Mouse (Mus musculus): ENCODE data around the gene Sez6l2. TPM values are rescaled to one million over a fixed set of nuclear protein-coding genes. Genes with fewer than 3 reads are reported as not detected.

Sez6l2 gene
- polyA plus RNA-seq, 1 experiment from 2014 or later, result 50.5 TPM

DNA sequence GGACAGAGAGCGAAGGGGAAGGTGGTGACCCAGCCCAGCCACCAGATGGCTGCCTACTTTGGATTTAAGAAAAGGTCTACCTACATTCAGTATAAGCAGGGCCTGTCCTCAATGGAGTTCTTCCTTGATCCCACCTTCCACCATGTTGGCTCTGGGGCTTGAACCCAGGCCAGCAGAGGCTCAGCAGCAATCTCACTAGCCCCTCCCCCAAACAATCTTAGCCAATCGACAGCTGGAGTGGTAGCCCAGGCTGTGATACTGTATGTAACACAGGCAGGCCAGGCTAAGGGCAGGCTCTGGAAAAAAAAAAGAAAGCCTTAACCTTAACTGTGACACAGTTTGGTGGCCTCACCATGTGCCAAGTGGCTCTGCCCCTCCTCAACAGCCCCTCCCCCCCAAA lies 61.4 kb downstream of the Sez6l2 start:
- WGBS, result 79% methylated on average over 2 of the region's 2 CpGs
- no peaks in the 10 kb centered on the region for H3K9me3 ChIP-seq
- no peak for ATAC-seq (replicated peaks)

DNA sequence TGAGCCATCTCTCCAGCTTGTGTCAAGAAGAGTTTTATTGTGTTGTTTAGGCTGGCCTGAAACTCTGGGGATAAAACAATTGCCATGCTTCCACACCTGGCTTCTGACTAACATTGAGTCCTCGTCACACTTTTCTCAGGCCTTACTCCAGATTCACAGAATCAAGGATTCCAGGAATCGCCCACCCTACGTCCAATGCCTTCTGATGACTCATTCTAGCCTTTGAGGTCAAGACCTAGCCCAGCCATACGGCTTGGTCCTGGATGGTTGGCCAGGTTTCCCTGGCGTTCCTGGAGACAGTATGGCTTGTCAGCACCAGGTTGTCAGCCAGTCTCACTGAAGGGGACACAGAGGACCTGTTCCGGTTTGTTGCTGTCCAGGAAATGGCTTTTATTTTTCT lies 62.0 kb downstream of the Sez6l2 start:
- H3K4me3 ChIP-seq, result no peak overlapping the region
- no peak overlapping the region for H3K9ac ChIP-seq
- no peak for ATAC-seq (replicated peaks)
- no peak overlapping the region for H3K4me2 ChIP-seq
- H3K9me3 ChIP-seq, result no peaks in the 10 kb centered on the region
- H3K36me3 ChIP-seq (replicated peaks), result peaks cover 12% of the 10 kb centered on the region; the same call in 1 of the 2 replicates
- H3K27me3 ChIP-seq (replicated peaks), result no peaks in the 10 kb centered on the region
- peaks cover 29% of the 10 kb centered on the region for H3K4me1 ChIP-seq
- 90% methylated on average over 6 of the region's 6 CpGs for WGBS
- no peak overlapping the region for H3K27ac ChIP-seq

More for the DNA sequence above, 61.4 kb downstream of the Sez6l2 start:
- Histone ChIP-seq H3K9ac (no peak overlapping the region), H3K4me3 (no peak overlapping the region), H3K36me3 (replicated peaks) (peaks cover 12% of the 10 kb centered on the region; the same call in 1 of the 2 replicates), H3K27ac (no peak overlapping the region), H3K27me3 (replicated peaks) (no peaks in the 10 kb centered on the region), H3K4me2 (no peak overlapping the region), H3K4me1 (peaks cover 28% of the 10 kb centered on the region)

DNA sequence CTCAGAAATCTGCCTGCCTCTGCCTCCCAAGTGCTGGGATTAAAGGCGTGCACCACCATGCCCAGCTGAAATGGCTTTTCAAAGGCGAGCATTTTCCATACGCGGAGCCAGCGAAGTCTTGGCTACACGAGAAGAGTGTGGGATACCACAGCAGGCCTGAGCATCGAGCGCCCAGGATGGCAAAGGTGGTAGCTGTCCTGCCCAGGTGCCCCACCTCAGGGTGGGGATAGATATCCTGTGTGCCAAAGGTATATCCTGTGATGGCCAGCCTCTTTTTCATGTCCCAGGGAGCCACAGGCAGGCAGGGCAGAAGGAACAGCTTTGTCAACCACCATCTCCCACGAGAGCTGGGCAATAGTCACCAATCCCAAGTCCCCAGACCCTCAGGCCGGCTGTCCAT lies 62.5 kb downstream of the Sez6l2 start:
- Histone ChIP-seq H3K36me3 (replicated peaks) (peaks cover 12% of the 10 kb centered on the region; the same call in 1 of the 2 replicates), H3K9ac (no peak overlapping the region), H3K9me3 (no peaks in the 10 kb centered on the region), H3K27ac (no peak overlapping the region), H3K4me2 (no peak overlapping the region), H3K27me3 (replicated peaks) (no peaks in the 10 kb centered on the region), H3K4me1 (peaks cover 33% of the 10 kb centered on the region), H3K4me3 (no peak overlapping the region)
- WGBS, result 95% methylated on average over 10 of the region's 10 CpGs
- no peak for ATAC-seq (replicated peaks)

DNA sequence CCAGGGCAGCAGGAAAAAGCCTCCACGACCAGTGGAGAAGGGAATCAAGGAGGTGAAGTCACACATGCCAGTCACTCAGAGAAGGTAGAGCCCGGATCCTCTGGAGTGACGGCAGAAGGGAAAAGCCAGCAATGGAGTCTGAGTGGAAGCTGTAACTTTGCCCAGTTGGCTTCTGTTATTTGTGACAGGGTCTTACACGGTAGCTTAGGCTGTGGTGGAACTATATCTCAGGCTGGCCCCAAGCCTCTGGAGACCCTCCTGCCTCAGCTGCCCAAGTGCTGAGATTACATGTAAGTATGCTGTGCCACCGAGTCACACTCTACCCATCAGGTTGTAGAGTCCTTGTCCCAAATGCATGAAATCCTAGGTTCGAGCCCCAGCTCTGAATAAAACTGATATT lies 63.0 kb downstream of the Sez6l2 start:
- no peaks in the 10 kb centered on the region for H3K9me3 ChIP-seq
- peaks cover 39% of the 10 kb centered on the region for H3K4me1 ChIP-seq
- H3K27me3 ChIP-seq (replicated peaks), result no peaks in the 10 kb centered on the region
- H3K27ac ChIP-seq, result no peak overlapping the region
- no peak for ATAC-seq (replicated peaks)
- H3K9ac ChIP-seq, result no peak overlapping the region
- 95% methylated on average over 6 of the region's 6 CpGs for WGBS
- no peak overlapping the region for H3K4me2 ChIP-seq
- H3K36me3 ChIP-seq (replicated peaks), result peaks cover 12% of the 10 kb centered on the region; the same call in 1 of the 2 replicates
- no peak overlapping the region for H3K4me3 ChIP-seq

DNA sequence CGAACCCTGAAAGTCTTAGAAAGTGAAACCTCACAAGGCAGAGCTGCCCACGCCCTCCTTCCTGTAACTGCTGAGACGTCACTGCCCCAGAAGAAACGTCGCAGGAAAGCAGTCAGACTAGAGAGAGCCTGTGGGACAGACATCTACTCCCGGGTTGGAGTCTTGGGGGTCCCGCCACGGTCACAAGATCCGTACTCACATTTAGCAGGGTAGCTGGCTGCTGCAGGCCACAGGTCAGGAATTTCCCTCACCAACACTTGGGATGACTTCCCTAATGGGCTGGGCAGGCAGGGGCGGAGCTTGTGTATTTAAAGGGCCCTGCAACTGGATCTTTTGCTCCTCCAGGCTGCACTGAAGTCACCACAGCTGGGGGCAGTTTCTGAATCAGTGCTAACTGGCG lies 64.0 kb downstream of the Sez6l2 start, which contains the start of gene Mvp:
Gene Mvp, minus strand, starts transcription at position 302 of the 400 bp plus-strand sequence.
- Histone ChIP-seq H3K4me1 (peaks cover 48% of the 10 kb centered on the region), H3K9me3 (no peaks in the 10 kb centered on the region), H3K4me2 (peak within 1 kb of the TSS; percentile 90), H3K9ac (peak within 1 kb of the TSS; percentile 17; the same call in 1 of the 2 replicates), H3K27ac (0 out of 2 replicates have a peak within 1 kb of the TSS, but pooled peaks have one; percentile 94), H3K27me3 (replicated peaks) (no peaks in the 10 kb centered on the region), H3K36me3 (replicated peaks) (peaks cover 12% of the 10 kb centered on the region; the same call in 1 of the 2 replicates), H3K4me3 (peak within 1 kb of the TSS; percentile 69)
- ATAC-seq (replicated peaks), result no peak
- WGBS, result 78% methylated on average over 11 of the region's 11 CpGs

DNA sequence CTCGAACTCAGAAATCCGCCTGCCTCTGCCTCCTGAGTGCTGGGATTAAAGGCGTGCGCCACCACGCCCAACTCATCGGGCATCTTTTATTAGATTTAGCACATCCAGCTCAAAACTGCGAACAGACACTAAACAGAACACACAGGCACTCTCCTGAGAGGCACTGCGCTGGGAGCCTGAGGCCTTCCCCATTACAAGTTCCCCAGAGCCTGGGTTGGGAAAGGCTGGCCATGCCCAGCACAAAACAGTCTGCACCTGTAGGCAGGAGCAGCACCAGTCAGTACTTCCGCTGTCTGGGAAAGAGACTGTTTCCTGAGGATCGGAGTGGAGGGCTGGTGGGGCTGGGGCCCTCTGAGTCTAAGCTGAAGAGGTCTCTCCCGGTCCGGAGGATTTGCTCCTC lies 64.6 kb downstream of the Sez6l2 start:
- H3K9me3 ChIP-seq, result no peaks in the 10 kb centered on the region
- H3K36me3 ChIP-seq (replicated peaks), result peaks cover 12% of the 10 kb centered on the region; the same call in 1 of the 2 replicates
- H3K4me3 ChIP-seq, result no peak overlapping the region
- no peak overlapping the region for H3K9ac ChIP-seq
- no peak overlapping the region for H3K27ac ChIP-seq
- H3K4me2 ChIP-seq, result peak overlapping the region; percentile 12; the same call in 1 of the 2 replicates
- H3K27me3 ChIP-seq (replicated peaks), result no peaks in the 10 kb centered on the region
- peaks cover 55% of the 10 kb centered on the region for H3K4me1 ChIP-seq
- ATAC-seq (replicated peaks), result no peak
- 95% methylated on average over 12 of the region's 12 CpGs for WGBS

DNA sequence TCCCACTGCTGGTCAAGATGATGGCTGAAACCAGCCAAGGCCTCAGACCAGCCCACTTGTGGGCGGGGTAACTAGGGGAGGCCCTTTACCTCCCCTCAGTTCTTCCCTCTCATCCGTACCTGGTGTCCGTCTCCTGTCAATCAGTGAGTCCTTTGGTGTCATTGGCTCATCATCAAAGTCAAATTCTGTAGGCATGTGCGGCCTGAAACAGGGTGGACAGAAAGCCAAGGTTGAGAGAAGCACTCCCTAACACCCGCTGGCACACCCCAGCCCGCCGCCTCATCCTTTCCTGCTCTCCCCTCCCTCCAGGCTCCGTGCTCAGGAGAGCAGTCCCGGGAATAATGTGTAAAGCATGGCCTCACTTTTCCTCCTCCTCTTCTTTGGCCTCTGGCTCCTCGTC lies 65.7 kb downstream of the Sez6l2 start:
- ATAC-seq (replicated peaks), result peak; percentile 7; the same call in 1 of the 2 replicates
- Histone ChIP-seq H3K9ac (peak overlapping the region; percentile 91), H3K27ac (peak overlapping the region; percentile 94), H3K9me3 (no peaks in the 10 kb centered on the region), H3K4me2 (peak overlapping the region; percentile 90), H3K4me3 (peak overlapping the region; percentile 69), H3K27me3 (replicated peaks) (no peaks in the 10 kb centered on the region), H3K4me1 (peaks cover 66% of the 10 kb centered on the region), H3K36me3 (replicated peaks) (peaks cover 12% of the 10 kb centered on the region; the same call in 1 of the 2 replicates)
- WGBS, result 2% methylated on average over 10 of the region's 10 CpGs

DNA sequence TGATC lies 65.9 kb downstream of the Sez6l2 start, which contains the start of gene Pagr1b:
Gene Pagr1b, minus strand, starts transcription at position 4 of the 5 bp plus-strand sequence.
- peaks cover 68% of the 10 kb centered on the region for H3K4me1 ChIP-seq
- peak within 1 kb of the TSS; percentile 69 for H3K4me3 ChIP-seq
- peak within 1 kb of the TSS; percentile 91 for H3K9ac ChIP-seq
- H3K9me3 ChIP-seq, result no peaks in the 10 kb centered on the region
- no peaks in the 10 kb centered on the region for H3K27me3 ChIP-seq (replicated peaks)
- H3K36me3 ChIP-seq (replicated peaks), result peaks cover 12% of the 10 kb centered on the region; the same call in 1 of the 2 replicates
- no peak for ATAC-seq (replicated peaks)
- H3K4me2 ChIP-seq, result peak within 1 kb of the TSS; percentile 90
- H3K27ac ChIP-seq, result peak within 1 kb of the TSS; percentile 94

DNA sequence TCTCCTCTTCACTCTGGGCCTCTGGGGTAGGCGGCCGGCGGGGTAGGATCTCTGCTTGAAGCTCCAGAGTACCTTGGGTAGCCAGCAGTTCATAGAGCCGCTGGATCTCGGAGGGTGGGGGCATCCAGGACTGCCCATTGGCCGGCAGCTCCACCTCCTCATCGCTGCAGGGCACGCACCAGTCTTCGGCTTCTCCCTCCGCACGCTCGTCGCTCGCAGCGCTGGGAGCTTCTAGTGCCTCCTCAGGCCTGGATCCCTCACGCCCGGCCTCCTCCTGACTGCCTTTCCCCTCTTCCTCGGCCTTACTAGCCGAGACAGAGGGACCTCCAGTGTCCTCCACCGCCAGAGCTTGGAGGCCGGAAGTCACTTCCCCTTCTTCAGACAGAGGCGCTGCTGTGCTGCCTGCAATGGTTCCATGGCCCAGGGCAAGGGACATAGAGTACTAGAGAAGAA lies 66.1 kb downstream of the Sez6l2 start:
- H3K27me3 ChIP-seq (replicated peaks), result no peaks in the 10 kb centered on the region
- H3K4me2 ChIP-seq, result peak overlapping the region; percentile 90
- ATAC-seq (replicated peaks), result peak; percentile 59
- WGBS, result under 1% methylated on average over 22 of the region's 22 CpGs
- H3K4me3 ChIP-seq, result peak overlapping the region; percentile 69
- peak overlapping the region; percentile 94 for H3K27ac ChIP-seq
- H3K9ac ChIP-seq, result peak overlapping the region; percentile 91
- H3K36me3 ChIP-seq (replicated peaks), result peaks cover 12% of the 10 kb centered on the region; the same call in 1 of the 2 replicates
- H3K4me1 ChIP-seq, result peaks cover 70% of the 10 kb centered on the region
- H3K9me3 ChIP-seq, result no peaks in the 10 kb centered on the region

DNA sequence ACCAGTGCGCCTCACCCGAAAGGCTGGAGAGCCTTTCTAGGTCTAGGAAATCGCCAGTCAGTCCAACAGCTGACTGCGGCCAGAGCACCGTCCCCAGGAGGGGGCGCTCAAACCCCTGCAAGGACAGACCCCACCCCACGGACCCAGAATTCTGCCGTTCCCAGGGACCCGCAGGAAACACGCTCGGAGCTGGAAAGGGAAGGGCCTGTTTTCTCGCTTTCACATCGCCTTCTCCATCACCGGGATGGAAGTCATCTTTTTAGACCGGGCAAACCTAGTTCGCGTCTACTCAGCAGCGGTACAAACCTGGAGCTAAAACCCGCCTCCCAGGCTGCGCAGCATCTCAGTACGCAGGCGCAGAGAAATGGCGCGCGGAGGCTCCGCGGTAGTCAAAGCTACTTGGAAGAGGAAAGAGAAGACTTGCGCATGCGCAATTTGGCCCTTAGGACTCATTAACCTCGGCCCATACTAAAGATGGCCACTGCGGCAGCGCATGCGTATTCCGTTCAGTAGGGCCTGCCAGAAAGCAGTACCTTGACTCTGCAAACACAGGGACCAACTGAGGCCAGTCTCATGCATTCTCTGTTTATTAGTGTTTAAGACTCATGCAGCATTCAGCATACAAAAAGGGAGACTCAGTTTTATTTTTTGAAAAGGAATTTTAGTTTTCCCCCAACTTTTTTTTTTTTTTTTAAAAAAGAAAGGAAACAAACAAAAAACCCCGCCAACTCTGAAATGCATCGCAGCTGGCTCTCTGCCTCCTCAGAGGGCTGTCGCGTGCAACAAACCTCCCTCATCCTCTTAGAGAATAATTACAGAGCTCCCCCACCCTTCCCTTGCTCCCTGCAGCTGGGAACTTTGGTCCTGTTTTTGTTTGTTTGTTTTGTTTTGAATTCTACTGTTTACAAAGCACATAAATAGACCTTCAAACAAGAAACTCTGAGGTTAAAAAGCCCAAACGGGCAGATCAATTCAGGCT lies 66.9 kb downstream of the Sez6l2 start, which contains the start of gene Pagr1a:
Gene Pagr1a, minus strand, starts transcription at position 382 of the 979 bp plus-strand sequence.
- peaks cover 14% of the 10 kb centered on the region; the same call in 1 of the 2 replicates for H3K36me3 ChIP-seq (replicated peaks)
- H3K27ac ChIP-seq, result peak within 1 kb of the TSS; percentile 94
- H3K4me1 ChIP-seq, result peaks cover 77% of the 10 kb centered on the region
- peak; percentile 83 for ATAC-seq (replicated peaks)
- WGBS, result 3% methylated on average over 39 of the region's 39 CpGs
- peak within 1 kb of the TSS; percentile 90 for H3K4me2 ChIP-seq
- H3K9ac ChIP-seq, result peak within 1 kb of the TSS; percentile 91
- no peaks in the 10 kb centered on the region for H3K27me3 ChIP-seq (replicated peaks)
- H3K9me3 ChIP-seq, result no peaks in the 10 kb centered on the region
- peak within 1 kb of the TSS; percentile 69 for H3K4me3 ChIP-seq

DNA sequence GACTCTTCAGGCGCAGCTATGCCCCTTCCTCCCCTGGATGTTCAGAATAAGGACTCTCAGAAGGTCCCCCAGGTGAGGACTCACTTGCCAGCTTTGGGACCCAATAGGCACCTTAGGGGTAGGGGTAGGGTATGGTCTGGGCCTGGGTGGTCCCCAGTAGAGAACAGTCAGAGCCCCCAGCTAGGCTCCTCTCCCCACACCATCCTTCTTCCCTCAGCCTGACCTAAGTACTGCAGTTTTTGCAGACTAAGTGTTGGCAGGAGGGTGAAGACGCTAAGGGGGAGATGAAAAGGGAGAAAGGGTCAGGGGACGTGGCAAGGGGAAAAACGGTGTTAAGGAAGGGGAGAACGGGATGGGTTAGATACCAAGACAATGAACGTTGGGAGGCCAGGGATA lies 67.6 kb downstream of the Sez6l2 start:
- Histone ChIP-seq H3K27ac (peak overlapping the region; percentile 94), H3K9me3 (no peaks in the 10 kb centered on the region), H3K9ac (peak overlapping the region; percentile 18), H3K27me3 (replicated peaks) (no peaks in the 10 kb centered on the region), H3K4me1 (peaks cover 84% of the 10 kb centered on the region), H3K36me3 (replicated peaks) (peaks cover 17% of the 10 kb centered on the region), H3K4me2 (peak overlapping the region; percentile 90), H3K4me3 (peak overlapping the region; percentile 69; the same call in 1 of the 2 replicates)
- ATAC-seq (replicated peaks), result no peak
- 45% methylated on average over 6 of the region's 6 CpGs for WGBS

DNA sequence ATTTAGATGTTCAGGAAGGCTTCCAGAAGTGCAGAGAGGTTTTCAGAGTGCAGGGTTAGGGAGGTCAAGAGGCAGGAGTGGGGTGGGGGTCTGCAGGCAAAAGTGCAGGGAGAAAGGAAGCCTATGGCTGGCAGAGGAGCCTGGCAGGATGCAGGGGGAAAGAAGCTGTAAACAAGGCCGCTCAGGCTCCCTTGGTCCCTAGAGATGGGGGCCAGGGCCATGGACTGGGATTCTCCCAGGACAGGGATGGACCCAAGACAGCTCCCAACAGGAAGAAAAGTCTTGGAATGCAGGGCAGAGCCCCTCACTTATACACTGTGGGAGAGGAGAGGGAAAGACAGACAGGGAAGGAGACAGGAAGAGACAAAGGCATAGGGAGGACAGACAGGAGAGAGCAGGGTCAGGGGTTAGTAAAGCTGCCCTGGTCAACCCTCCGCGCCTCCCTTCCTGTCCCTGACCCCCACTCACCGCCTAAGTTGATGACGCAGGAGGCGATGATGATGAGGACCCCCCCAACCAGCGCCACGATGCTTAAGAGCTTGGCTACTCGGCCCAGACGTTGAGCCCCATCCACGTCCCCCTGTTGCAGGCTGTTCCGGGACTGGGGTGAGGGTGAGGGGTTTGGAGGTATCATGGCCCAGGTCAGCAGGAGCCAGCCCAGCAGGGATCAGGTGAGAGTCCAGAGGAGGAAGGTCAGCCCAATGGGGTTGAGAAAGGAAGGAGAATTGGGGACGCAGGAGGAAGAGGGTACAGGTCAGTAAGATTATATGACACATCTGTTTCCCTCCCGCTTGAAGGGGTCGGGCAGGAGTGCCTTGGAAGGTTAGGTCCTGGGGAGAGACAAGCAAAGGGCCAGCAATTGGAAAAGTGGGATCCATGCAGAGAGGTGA lies 68.3 kb downstream of the Sez6l2 start:
- peak overlapping the region; percentile 60; the same call in 1 of the 2 replicates for H3K9ac ChIP-seq
- H3K4me3 ChIP-seq, result no peak overlapping the region
- H3K9me3 ChIP-seq, result no peaks in the 10 kb centered on the region
- H3K4me2 ChIP-seq, result peak overlapping the region; percentile 90
- H3K4me1 ChIP-seq, result peaks cover 88% of the 10 kb centered on the region
- ATAC-seq (replicated peaks), result no peak
- H3K27me3 ChIP-seq (replicated peaks), result no peaks in the 10 kb centered on the region
- H3K27ac ChIP-seq, result peak overlapping the region; percentile 94; the same call in 1 of the 2 replicates
- WGBS, result 84% methylated on average over 15 of the region's 15 CpGs
- H3K36me3 ChIP-seq (replicated peaks), result peaks cover 11% of the 10 kb centered on the region
